Mouse (Mus musculus) kidney, adult 2 months (tissue): ENCODE measurements around the gene Hadhb.
A peak's percentile ranks its signal among the peaks of the same experiment; 100 is the strongest.

ENCODE experiments used
- CTCF ChIP-seq: fragments of 200-500 bp; conservative IDR thresholded peaks from 2 replicates; pipeline ENCODE4 v1.5.1; 2011; ENCODE audit warnings: low read depth, mild to moderate bottlenecking, control low read depth, low read length, moderate library complexity, mixed read lengths; ENCODE audit not compliant: insufficient read depth, insufficient read length
- POLR2A ChIP-seq: fragments of 200-500 bp; IDR thresholded peaks from one replicate; pipeline ENCODE4 v1.6.1; 2011; ENCODE audit warnings: low read depth, low read length, control low read depth

GRCm38 (mm10) chr5:30214889-30215288, 59.8 kb downstream of the Hadhb start:
- TF ChIP-seq CTCF (peak; percentile 28; the same call in 1 of the 2 replicates), POLR2A (no peak)
